Mouse (Mus musculus) liver, postnatal 0 days (tissue): ENCODE data around the gene Tsc2. TPM values are rescaled to one million over a fixed set of nuclear protein-coding genes. Genes with fewer than 3 reads are reported as not detected.
A peak's percentile ranks its signal among the peaks of the same experiment; 100 is the strongest.
"Not testable (repeated sequence)": the region's sequence is repeated elsewhere in the genome, so short reads cannot be mapped to it uniquely, and the experiment has no call there.

ENCODE experiments used
- ATAC-seq: fragments of 200-750 bp; cut with Nextera tagmentation; 2 replicates; pipeline ENCODE4 v1.8.0; 2017; ENCODE audit warnings: mild to moderate bottlenecking, moderate library complexity
- DNase-seq: peaks from one replicate; pipeline ENCODE4 v3.0.0-alpha.2; 2016
- H3K27ac ChIP-seq: fragments of 300-500 bp; sonication (generic); 2 replicates; pipeline ENCODE4 v1.5.1; 2014; ENCODE audit warnings: antibody characterized with exemption, moderate library complexity, mild to moderate bottlenecking, low read depth
- H3K27me3 ChIP-seq: fragments of 300-500 bp; sonication (generic); 2 replicates; pipeline ENCODE4 v1.6.1; 2014; ENCODE audit warnings: low read length, control low read depth, mixed read lengths; ENCODE audit not compliant: insufficient read depth
- H3K36me3 ChIP-seq: fragments of 300-500 bp; sonication (generic); replicated peaks from 2 replicates; pipeline ENCODE4 v1.6.1; 2014; ENCODE audit warnings: mild to moderate bottlenecking, control low read depth, low read length, moderate library complexity, mixed read lengths; ENCODE audit not compliant: insufficient read depth
- H3K4me1 ChIP-seq: fragments of 300-500 bp; sonication (generic); 2 replicates; pipeline ENCODE4 v1.6.1; 2014; ENCODE audit warnings: antibody characterized with exemption, mild to moderate bottlenecking, control low read depth; ENCODE audit not compliant: insufficient read depth
- H3K4me2 ChIP-seq: fragments of 300-500 bp; sonication (generic); 2 replicates; pipeline ENCODE4 v1.6.1; 2014; ENCODE audit warnings: low read depth, mild to moderate bottlenecking, low read length, moderate library complexity, mixed read lengths
- H3K4me3 ChIP-seq: fragments of 300-500 bp; sonication (generic); 2 replicates; pipeline ENCODE4 v1.5.1; 2014; ENCODE audit warnings: low read depth, low read length
- H3K9ac ChIP-seq: fragments of 300-500 bp; sonication (generic); replicated peaks from 2 replicates; pipeline ENCODE4 v1.6.1; 2014; ENCODE audit warnings: mild to moderate bottlenecking, moderate library complexity
- H3K9me3 ChIP-seq: fragments of 300-500 bp; sonication (generic); 2 replicates; pipeline ENCODE4 v1.6.1; 2016; ENCODE audit warnings: mild to moderate bottlenecking, control low read depth, low read length, mixed read lengths
- CTCF ChIP-seq: sonication (generic); IDR thresholded peaks from 2 replicates; pipeline ENCODE4 v1.5.1; 2016; ENCODE audit warnings: antibody characterized with exemption, low read depth
- EP300 ChIP-seq: IDR thresholded peaks from 2 replicates; pipeline ENCODE4 v1.6.1; 2016; ENCODE audit warnings: antibody characterized with exemption, low read depth, mild to moderate bottlenecking
- WGBS: fragments of 180-500 bp; shearing (Covaris S2); extraction: QIAGEN DNeasy Blood & Tissue Kit; methylation state at CpG from one replicate; pipeline ENCODE4 v1.1.7; 2014; ENCODE audit not compliant: insufficient replicate concordance; 5-methylcytosine and 5-hydroxymethylcytosine counted together
- polyA plus RNA-seq: library from polyadenylated mRNA; unstranded; fragments of >200 nt; fragmentation: Nextera tagmentation; extraction: Ambion mirVana; gene quantifications from 2 replicates; pipeline ENCODE4 v1.2.1, GENCODE M21; 2015

The Tsc2 gene
- polyA plus RNA-seq, 1 experiment from 2014 or later: 11.3 TPM

DNA sequence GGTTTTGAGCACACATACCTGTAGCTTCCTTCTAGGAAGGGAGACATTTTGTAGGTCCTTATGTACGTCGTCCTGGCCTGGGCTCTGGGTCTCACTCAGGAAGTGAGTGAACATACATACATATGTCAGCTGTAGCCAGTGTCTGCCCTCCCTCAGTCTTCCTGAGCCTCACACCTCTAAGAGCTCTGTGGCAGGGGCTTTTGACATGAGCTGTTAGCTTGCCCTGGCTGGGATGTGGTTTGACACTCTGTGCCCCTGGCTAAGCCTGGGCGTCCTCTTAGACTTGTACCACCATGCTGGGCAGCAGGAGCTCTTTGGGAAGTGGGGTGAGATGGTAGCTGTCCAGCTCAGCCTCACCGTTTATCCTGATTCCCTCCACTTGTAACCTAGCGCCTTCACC is 38.9 kb upstream of the Tsc2 start:
- peaks cover 40% of the 10 kb centered on the region for H3K4me1 ChIP-seq
- no peaks in the 10 kb centered on the region for H3K27me3 ChIP-seq
- peak overlapping the region; percentile 31; the same call in 1 of the 2 replicates for H3K27ac ChIP-seq
- H3K9me3 ChIP-seq: no peaks in the 10 kb centered on the region
- DNase-seq: no peak
- 54% methylated on average over 5 of the region's 5 CpGs for WGBS
- TF ChIP-seq CTCF: no peak
- no peak for TF ChIP-seq EP300
- no peak for ATAC-seq
- no peak overlapping the region for H3K4me3 ChIP-seq
- H3K4me2 ChIP-seq: peak overlapping the region; percentile 98
- H3K36me3 ChIP-seq: no peaks in the 10 kb centered on the region
- H3K9ac ChIP-seq: peak overlapping the region; percentile 99; the same call in 1 of the 2 replicates

DNA sequence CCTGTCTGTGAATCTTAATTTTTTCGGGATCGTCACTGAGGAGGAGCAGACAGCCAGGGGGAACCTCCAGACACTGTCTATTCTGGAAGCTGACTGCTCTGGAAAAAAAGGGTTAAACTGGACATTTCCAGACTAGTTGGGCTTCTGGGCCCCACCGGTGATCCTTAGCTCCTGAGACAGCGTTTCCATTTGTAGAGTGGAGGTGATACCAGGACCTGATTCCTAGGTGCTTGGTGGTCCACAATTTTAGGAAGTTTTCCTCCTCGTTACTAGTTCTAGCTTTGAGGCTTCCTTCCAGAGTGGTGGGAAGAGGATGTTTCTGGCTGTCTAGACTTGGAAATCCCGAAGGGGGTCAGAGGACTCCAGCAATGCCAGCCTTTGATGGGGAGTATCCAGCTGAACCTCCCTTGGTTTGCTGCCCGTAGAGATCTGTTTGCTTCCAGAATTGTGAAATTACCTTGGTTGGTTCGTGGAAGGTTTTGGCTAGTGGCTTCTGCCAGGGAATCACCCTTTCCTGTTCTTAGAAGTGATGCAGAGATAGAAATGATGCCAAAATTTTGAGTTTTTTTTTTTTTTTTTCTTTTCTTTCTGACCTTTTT is 37.9 kb upstream of the Tsc2 start:
- ATAC-seq (no peak), DNase-seq (no peak)
- Histone ChIP-seq H3K9ac (peak overlapping the region; percentile 99), H3K4me1 (peaks cover 40% of the 10 kb centered on the region), H3K4me2 (peak overlapping the region; percentile 98), H3K27me3 (no peaks in the 10 kb centered on the region), H3K36me3 (no peaks in the 10 kb centered on the region), H3K9me3 (no peaks in the 10 kb centered on the region), H3K27ac (peak overlapping the region; percentile 95), H3K4me3 (peak overlapping the region; percentile 100)
- TF ChIP-seq EP300 (no peak), CTCF (no peak)
- 5% methylated on average over 8 of the region's 8 CpGs for WGBS

DNA sequence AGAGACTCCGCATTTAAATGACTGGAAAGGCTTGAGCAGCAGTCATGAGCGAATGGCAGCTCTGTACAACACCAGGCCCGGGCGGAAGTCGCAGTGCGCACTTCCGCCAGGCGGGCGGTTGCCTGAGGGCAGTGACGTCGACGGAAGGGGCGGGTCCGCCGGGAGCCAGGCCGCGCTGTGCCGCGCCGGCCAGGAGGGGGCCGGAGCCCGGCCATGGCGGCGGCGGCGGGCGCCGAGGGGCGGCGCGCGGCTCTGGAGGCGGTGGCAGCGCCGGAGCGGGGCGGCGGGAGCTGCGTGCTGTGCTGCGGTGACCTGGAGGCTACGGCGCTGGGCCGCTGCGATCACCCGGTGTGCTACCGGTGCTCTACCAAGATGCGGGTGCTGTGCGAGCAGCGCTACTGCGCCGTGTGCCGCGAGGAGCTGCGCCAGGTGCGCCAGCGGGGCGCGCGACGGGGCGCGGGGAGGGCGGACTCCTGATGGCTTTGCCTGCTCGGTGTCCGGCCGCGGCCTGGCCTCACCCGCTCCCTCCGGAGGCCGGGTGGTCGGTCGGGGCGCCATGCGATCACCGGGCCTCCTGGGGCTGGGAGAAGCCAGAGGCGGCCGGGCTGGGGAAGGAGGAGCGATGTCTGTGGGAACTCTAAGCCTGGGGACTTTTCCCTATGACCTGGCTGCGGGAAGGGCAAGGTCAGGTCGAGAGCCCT is 37.3 kb upstream of the Tsc2 start, which contains the start of gene Zfp598:
Gene Zfp598, plus strand, starts transcription at position 143 of the 701 bp plus-strand sequence.
- Histone ChIP-seq H3K4me3 (peak within 1 kb of the TSS; percentile 100), H3K36me3 (no peaks in the 10 kb centered on the region), H3K27me3 (no peaks in the 10 kb centered on the region), H3K4me2 (peak within 1 kb of the TSS; percentile 98), H3K9ac (peak within 1 kb of the TSS; percentile 99), H3K4me1 (peaks cover 40% of the 10 kb centered on the region), H3K27ac (peak within 1 kb of the TSS; percentile 95), H3K9me3 (no peaks in the 10 kb centered on the region)
- DNase-seq: peak; percentile 97
- peak; percentile 47 for TF ChIP-seq CTCF
- no peak for TF ChIP-seq EP300
- WGBS: 0% methylated on average over 52 of the region's 80 CpGs
- ATAC-seq: peak; percentile 93

DNA sequence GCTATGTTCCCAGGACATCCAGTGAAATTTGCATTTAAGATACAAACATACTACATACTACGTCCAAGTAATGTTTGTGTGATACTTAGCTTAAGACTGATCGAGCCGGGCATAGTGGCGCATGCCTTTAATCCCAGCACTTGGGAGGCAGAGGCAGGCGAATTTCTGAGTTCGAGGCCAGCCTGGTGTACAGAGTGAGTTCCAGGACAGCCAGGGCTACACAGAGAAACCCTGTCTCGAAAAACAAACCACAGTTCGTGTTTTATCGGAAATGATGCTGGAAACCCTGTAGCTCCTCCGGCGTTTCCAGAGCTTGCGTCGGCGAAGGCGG is 36.7 kb upstream of the Tsc2 start:
- ATAC-seq: peak; percentile 4
- Histone ChIP-seq H3K9ac (peak overlapping the region; percentile 99), H3K27ac (peak overlapping the region; percentile 95), H3K4me2 (peak overlapping the region; percentile 98), H3K4me1 (peaks cover 37% of the 10 kb centered on the region), H3K4me3 (peak overlapping the region; percentile 100)
- DNase-seq, H3K9me3 ChIP-seq, H3K36me3 ChIP-seq, H3K27me3 ChIP-seq: not testable (repeated sequence)
- WGBS: 6% methylated on average over 15 of the region's 15 CpGs

DNA sequence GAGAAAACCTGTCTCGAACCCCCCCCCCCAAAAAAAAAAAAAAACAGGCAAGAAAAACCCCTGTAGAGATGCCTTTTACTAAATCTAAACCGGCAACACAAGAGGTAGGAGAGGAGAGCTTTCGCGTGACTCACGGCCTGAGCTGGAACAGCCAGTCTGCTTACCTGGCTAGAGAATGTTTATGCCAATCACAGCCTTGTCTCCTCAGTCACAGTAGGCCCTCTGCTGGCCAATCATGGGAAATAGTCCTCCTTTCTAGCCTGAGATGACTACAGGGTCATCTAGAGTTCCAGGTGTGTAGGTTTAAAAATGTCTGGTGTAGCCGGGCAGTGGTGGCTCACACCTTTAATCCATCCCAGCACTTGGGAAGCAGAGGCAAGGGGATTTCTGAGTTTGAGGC is 35.0 kb upstream of the Tsc2 start:
- H3K4me2 ChIP-seq: no peak overlapping the region
- peak; percentile 66 for DNase-seq
- H3K27me3 ChIP-seq: no peaks in the 10 kb centered on the region
- peak; percentile 85 for TF ChIP-seq CTCF
- TF ChIP-seq EP300: no peak
- peaks cover 30% of the 10 kb centered on the region for H3K4me1 ChIP-seq
- H3K4me3 ChIP-seq: no peak overlapping the region
- H3K27ac ChIP-seq: no peak overlapping the region
- H3K36me3 ChIP-seq: no peaks in the 10 kb centered on the region
- H3K9me3 ChIP-seq: no peaks in the 10 kb centered on the region
- 0 out of 2 replicates have a peak, but pooled peaks have one; percentile 4 for ATAC-seq
- H3K9ac ChIP-seq: no peak overlapping the region
- 18% methylated on average over 6 of the region's 6 CpGs for WGBS

DNA sequence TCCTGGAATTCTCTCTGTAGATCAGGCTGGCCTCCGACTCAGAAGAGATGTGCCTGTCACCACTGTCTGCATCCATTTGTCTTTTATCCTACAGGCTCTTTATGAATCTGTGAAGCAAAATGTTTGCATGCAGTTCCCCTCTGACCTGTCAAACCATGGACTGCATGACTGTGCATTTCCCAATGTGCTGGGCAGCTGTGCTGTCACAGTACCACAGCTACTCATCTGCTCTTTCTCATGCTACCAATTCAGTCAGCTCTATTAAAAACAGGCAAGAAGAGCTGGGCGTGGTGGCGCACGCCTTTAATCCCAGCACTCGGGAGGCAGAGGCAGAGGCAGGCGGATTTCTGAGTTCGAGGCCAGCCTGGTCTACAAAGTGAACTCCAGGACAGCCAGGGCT is 34.6 kb upstream of the Tsc2 start:
- WGBS: 64% methylated on average over 7 of the region's 7 CpGs
- not testable (repeated sequence) for H3K9me3 ChIP-seq, H3K4me3 ChIP-seq, H3K9ac ChIP-seq, H3K36me3 ChIP-seq, H3K27ac ChIP-seq, H3K27me3 ChIP-seq, H3K4me2 ChIP-seq, DNase-seq, ATAC-seq
- H3K4me1 ChIP-seq: peaks cover 26% of the 10 kb centered on the region
